Mouse (Mus musculus) midbrain, embryonic 14.5 days (tissue): Measurements from ENCODE around the gene Gnb1l. TPM values are rescaled to one million over a fixed set of nuclear protein-coding genes. Genes with fewer than 3 reads are reported as not detected.

Experiments
- ATAC-seq: fragments of 200-750 bp; cut with Nextera tagmentation; 2 replicates; pipeline ENCODE4 v1.8.0; 2017; ENCODE audit warnings: moderate number of reproducible peaks, moderate library complexity; ENCODE audit not compliant: low FRiP score, low TSS enrichment
- DNase-seq: peaks from one replicate; pipeline ENCODE4 v3.0.0-alpha.2; 2015
- H3K27ac ChIP-seq: fragments of 300-500 bp; sonication (generic); replicated peaks from 2 replicates; pipeline ENCODE4 v1.5.1; 2014; ENCODE audit warnings: mild to moderate bottlenecking, low read depth, low read length, moderate library complexity
- H3K27me3 ChIP-seq: fragments of 300-500 bp; sonication (generic); 2 replicates; pipeline ENCODE4 v1.6.1; 2014; ENCODE audit warnings: low read length, control low read depth, mixed read lengths; ENCODE audit not compliant: control insufficient read depth, insufficient read depth
- H3K36me3 ChIP-seq: fragments of 300-500 bp; sonication (generic); 2 replicates; pipeline ENCODE4 v1.6.1; 2014; ENCODE audit warnings: low read length, control low read depth; ENCODE audit not compliant: control insufficient read depth, insufficient read depth
- H3K4me1 ChIP-seq: fragments of 300-500 bp; sonication (generic); 2 replicates; pipeline ENCODE4 v1.6.1; 2014; ENCODE audit warnings: mild to moderate bottlenecking, antibody characterized with exemption, low read length, control low read depth; ENCODE audit not compliant: control insufficient read depth, insufficient read depth
- H3K4me2 ChIP-seq: fragments of 300-500 bp; sonication (generic); 2 replicates; pipeline ENCODE4 v1.6.1; 2014; ENCODE audit warnings: mild to moderate bottlenecking, low read length, moderate library complexity
- H3K4me3 ChIP-seq: fragments of 300-500 bp; sonication (generic); replicated peaks from 2 replicates; pipeline ENCODE4 v1.5.1; 2014; ENCODE audit warnings: low read depth, low read length
- H3K9ac ChIP-seq: fragments of 300-500 bp; sonication (generic); replicated peaks from 2 replicates; pipeline ENCODE4 v1.6.1; 2014; ENCODE audit warnings: mild to moderate bottlenecking, low read length, moderate library complexity
- H3K9me3 ChIP-seq: fragments of 300-500 bp; sonication (generic); 2 replicates; pipeline ENCODE4 v1.6.1; 2016; ENCODE audit warnings: low read length, control low read depth, mixed read lengths; ENCODE audit not compliant: control insufficient read depth
- WGBS: fragments of 180-500 bp; shearing (Covaris S2); extraction: QIAGEN DNeasy Blood & Tissue Kit; methylation state at CpG from one replicate; pipeline ENCODE4 v1.1.7; 2014; 5-methylcytosine and 5-hydroxymethylcytosine counted together
- polyA plus RNA-seq: library from polyadenylated mRNA; unstranded; fragments of >200 nt; fragmentation: Nextera tagmentation; extraction: Ambion mirVana; gene quantifications from 2 replicates; pipeline ENCODE4 v1.2.1, GENCODE M21; 2014

Gene Gnb1l
- polyA plus RNA-seq, 1 experiment from 2014 or later: 14.8 TPM

DNA sequence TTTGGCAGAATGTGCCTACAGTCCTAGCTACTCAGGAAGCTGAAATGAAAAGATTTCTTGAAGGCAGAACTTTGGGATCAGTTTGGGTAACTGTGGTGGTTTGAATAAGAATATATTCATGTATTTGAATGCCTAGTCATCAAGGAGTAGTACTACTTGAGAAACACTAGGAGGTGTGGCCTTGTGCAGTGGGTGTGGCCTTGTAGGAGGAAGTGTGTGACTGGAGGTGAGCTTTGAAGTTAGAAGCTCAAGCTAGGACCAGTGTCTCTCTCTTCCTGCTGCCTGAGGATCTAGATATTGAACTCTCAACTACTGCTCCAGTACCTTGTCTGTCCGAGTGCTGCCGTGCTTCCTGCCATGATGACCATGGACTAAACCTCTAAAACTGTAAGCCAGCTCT is 12.4 kb upstream of the Gnb1l start:
- Histone ChIP-seq H3K36me3 (no peaks in the 10 kb centered on the region), H3K9me3 (no peaks in the 10 kb centered on the region), H3K4me1 (0 out of 2 replicates have a peak, but pooled peaks cover 4% of the 10 kb centered on the region), H3K9ac (no peak overlapping the region), H3K4me2 (no peak overlapping the region), H3K4me3 (no peak overlapping the region), H3K27ac (no peak overlapping the region), H3K27me3 (no peaks in the 10 kb centered on the region)
- 91% methylated on average over 2 of the region's 2 CpGs for WGBS
- DNase-seq (no peak), ATAC-seq (no peak)

- DNase-seq (no peak), ATAC-seq (no peak)
- no peak overlapping the region for H3K4me2 ChIP-seq
- H3K4me1 ChIP-seq: no peaks in the 10 kb centered on the region
- no peaks in the 10 kb centered on the region for H3K9me3 ChIP-seq
- H3K27me3 ChIP-seq: no peaks in the 10 kb centered on the region
- no peak overlapping the region for H3K4me3 ChIP-seq
- 98% methylated on average over 3 of the region's 3 CpGs for WGBS
- H3K27ac ChIP-seq: no peak overlapping the region
- H3K36me3 ChIP-seq: no peaks in the 10 kb centered on the region
- no peak overlapping the region for H3K9ac ChIP-seq
These were observed 8.2 kb upstream of the Gnb1l start for GRCm38 (mm10) chr16:18490281-18490680.

- Histone ChIP-seq H3K9ac (no peak overlapping the region), H3K27ac (no peak overlapping the region), H3K4me1 (no peaks in the 10 kb centered on the region), H3K4me2 (no peak overlapping the region), H3K9me3 (no peaks in the 10 kb centered on the region), H3K4me3 (no peak overlapping the region), H3K27me3 (no peaks in the 10 kb centered on the region), H3K36me3 (no peaks in the 10 kb centered on the region)
- no peak for ATAC-seq
- WGBS: 73% methylated on average over 1 of the region's 1 CpGs
- DNase-seq: no peak
These were observed 7.6 kb upstream of the Gnb1l start for GRCm38 (mm10) chr16:18490894-18491293.

- WGBS: 6% methylated on average over 6 of the region's 6 CpGs
- peaks cover 17% of the 10 kb centered on the region for H3K4me1 ChIP-seq
- H3K9ac ChIP-seq: peak overlapping the region; percentile 84
- ATAC-seq: peak; percentile 69; the same call in 1 of the 2 replicates
- H3K9me3 ChIP-seq: no peaks in the 10 kb centered on the region
- DNase-seq: no peak
- H3K27me3 ChIP-seq: no peaks in the 10 kb centered on the region
- peak overlapping the region; percentile 87 for H3K27ac ChIP-seq
- peak overlapping the region; percentile 85 for H3K4me2 ChIP-seq
- H3K4me3 ChIP-seq: peak overlapping the region; percentile 74
- H3K36me3 ChIP-seq: peaks cover 12% of the 10 kb centered on the region; the same call in 1 of the 2 replicates
These were observed 523 bp upstream of the Gnb1l start for GRCm38 (mm10) chr16:18497865-18498515.

- WGBS: 1% methylated on average over 23 of the region's 24 CpGs
- Histone ChIP-seq H3K36me3 (peaks cover 15% of the 10 kb centered on the region; the same call in 1 of the 2 replicates), H3K4me3 (peak overlapping the region; percentile 74), H3K9me3 (no peaks in the 10 kb centered on the region), H3K4me1 (peaks cover 17% of the 10 kb centered on the region), H3K4me2 (peak overlapping the region; percentile 85), H3K9ac (peak overlapping the region; percentile 84), H3K27me3 (no peaks in the 10 kb centered on the region), H3K27ac (peak overlapping the region; percentile 87; the same call in 1 of the 2 replicates)
- DNase-seq (no peak), ATAC-seq (no peak; the same call in 1 of the 2 replicates)
These were observed 483 bp downstream of the Gnb1l start for GRCm38 (mm10) chr16:18498996-18499395.

GRCm38 (mm10) chr16:18501531-18501930 is 3.0 kb downstream of the Gnb1l start:
- 96% methylated on average over 6 of the region's 6 CpGs for WGBS
- ATAC-seq (no peak), DNase-seq (no peak)
- no peak overlapping the region for H3K4me2 ChIP-seq
- no peak overlapping the region for H3K27ac ChIP-seq
- H3K9me3 ChIP-seq: no peaks in the 10 kb centered on the region
- H3K27me3 ChIP-seq: no peaks in the 10 kb centered on the region
- H3K4me3 ChIP-seq: no peak overlapping the region
- H3K4me1 ChIP-seq: peaks cover 17% of the 10 kb centered on the region
- H3K36me3 ChIP-seq: peaks cover 15% of the 10 kb centered on the region; the same call in 1 of the 2 replicates
- no peak overlapping the region for H3K9ac ChIP-seq

- H3K4me3 ChIP-seq: no peak overlapping the region
- no peaks in the 10 kb centered on the region for H3K27me3 ChIP-seq
- H3K27ac ChIP-seq: no peak overlapping the region
- DNase-seq (no peak), ATAC-seq (no peak)
- no peaks in the 10 kb centered on the region for H3K9me3 ChIP-seq
- no peak overlapping the region for H3K9ac ChIP-seq
- 93% methylated on average over 14 of the region's 14 CpGs for WGBS
- H3K4me2 ChIP-seq: no peak overlapping the region
- peaks cover 15% of the 10 kb centered on the region; the same call in 1 of the 2 replicates for H3K36me3 ChIP-seq
- H3K4me1 ChIP-seq: peaks cover 12% of the 10 kb centered on the region
These were observed 5.2 kb downstream of the Gnb1l start for GRCm38 (mm10) chr16:18503566-18504342.

DNA sequence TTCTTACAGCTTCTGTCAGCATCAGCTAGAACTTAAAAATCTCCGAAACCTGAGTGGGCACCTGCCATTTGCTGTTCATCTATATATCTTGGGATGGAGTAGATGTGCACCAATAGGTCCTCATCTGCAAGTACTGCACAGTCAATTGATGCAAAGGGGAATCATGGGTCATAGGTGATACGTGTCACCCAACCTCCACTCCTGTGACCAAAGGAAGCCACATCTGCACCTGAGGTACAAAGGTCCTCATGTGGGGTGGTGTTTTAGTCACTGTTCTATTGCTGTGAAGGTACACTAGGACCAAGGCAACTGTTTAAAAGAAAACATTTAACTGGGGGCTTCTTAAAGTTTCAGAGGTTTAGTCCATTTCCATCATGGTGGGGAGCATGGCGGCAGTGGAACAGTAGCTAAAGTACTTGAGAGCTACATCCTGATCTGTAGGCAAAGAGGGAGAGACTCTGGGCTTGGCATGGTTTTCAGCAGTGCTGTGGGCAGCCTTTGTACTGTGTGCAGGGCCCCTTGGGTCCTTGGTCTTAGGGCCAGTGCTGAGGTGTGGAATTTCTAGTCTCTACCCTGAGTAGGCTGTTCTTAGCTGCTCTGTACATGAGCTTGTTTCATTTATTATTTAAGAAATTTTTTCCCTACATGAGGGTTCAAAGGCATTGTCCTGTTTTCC is 8.1 kb downstream of the Gnb1l start:
- WGBS: 97% methylated on average over 3 of the region's 3 CpGs
- ATAC-seq (no peak), DNase-seq (no peak)
- no peak overlapping the region for H3K4me3 ChIP-seq
- no peak overlapping the region for H3K4me2 ChIP-seq
- H3K4me1 ChIP-seq: no peaks in the 10 kb centered on the region
- H3K27ac ChIP-seq: no peak overlapping the region
- H3K36me3 ChIP-seq: peaks cover 10% of the 10 kb centered on the region; the same call in 1 of the 2 replicates
- no peaks in the 10 kb centered on the region for H3K27me3 ChIP-seq
- no peaks in the 10 kb centered on the region for H3K9me3 ChIP-seq
- no peak overlapping the region for H3K9ac ChIP-seq
